Mouse (Mus musculus): Measurements from ENCODE around the gene Plau. TPM values are rescaled to one million over a fixed set of nuclear protein-coding genes. Genes with fewer than 3 reads are reported as not detected.

Gene Plau
- polyA plus RNA-seq, 1 experiment from 2014 or later, result 0.66 TPM

- H3K9me3 ChIP-seq (replicated peaks; ENCODE audit: control insufficient read depth, low read length), result no peaks in the 10 kb centered on the region
- H3K36me3 ChIP-seq (ENCODE audit: control insufficient read depth, insufficient read depth, low read length), result no peaks in the 10 kb centered on the region
- peak overlapping the region; percentile 45 for H3K4me2 ChIP-seq
- no peak for ATAC-seq (replicated peaks; ENCODE audit: insufficient number of reproducible peaks, low FRiP score, low TSS enrichment)
- WGBS (ENCODE audit: insufficient replicate concordance), result 70% methylated on average over 5 of the region's 5 CpGs
- no peak overlapping the region for H3K4me3 ChIP-seq (ENCODE audit: low read depth, low read length)
- no peak overlapping the region for H3K9ac ChIP-seq (ENCODE audit: low read depth, low read length)
- H3K4me1 ChIP-seq (ENCODE audit: control insufficient read depth, insufficient read depth, low read length), result peaks cover 14% of the 10 kb centered on the region
- H3K27ac ChIP-seq (ENCODE audit: low read depth, low read length), result peak overlapping the region; percentile 70
- no peaks in the 10 kb centered on the region for H3K27me3 ChIP-seq (ENCODE audit: control insufficient read depth, insufficient read depth, low read length)
Observed at GRCm38 (mm10) chr14:20884691-20885090, 48.2 kb downstream of the Plau start.

DNA sequence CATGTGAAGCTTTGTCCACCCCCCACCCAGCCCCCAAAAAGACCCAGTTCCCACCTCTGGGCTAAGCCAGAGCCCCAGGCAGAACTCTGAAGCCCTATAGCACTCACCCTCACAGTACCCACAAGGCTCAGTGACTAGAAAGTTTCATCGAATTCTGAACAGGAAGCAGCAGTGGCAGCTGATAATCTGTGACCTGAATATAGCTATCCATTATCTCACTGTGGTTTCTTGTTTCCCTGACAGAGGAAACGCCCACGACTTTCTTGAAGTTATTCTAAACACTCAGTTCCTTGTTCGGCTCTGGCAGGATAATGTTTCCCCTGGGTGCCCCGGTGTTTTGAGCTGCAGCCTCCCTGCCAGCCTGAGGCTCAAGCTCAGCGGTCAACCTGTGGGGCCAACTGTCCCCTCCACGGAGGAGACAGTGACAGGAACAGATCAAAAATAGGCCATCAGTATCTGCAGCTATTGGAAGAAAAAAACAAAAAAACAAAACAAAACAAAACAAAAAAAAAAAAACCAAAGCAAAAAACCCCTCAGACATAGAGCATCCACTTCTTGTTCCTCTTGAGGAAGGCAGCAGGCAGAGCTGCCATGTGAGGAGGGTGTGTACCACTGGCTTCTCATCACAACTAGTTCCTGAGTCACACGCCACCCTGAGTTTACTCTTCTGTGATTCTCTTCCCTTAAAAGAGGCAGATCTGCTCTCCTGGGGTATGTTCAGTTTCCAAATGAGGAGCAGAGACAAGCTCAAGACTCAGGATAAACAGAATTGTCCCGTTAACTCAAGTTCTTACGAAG, 48.8 kb downstream of the Plau start:
- peak overlapping the region; percentile 70 for H3K27ac ChIP-seq (ENCODE audit: low read depth, low read length)

DNA sequence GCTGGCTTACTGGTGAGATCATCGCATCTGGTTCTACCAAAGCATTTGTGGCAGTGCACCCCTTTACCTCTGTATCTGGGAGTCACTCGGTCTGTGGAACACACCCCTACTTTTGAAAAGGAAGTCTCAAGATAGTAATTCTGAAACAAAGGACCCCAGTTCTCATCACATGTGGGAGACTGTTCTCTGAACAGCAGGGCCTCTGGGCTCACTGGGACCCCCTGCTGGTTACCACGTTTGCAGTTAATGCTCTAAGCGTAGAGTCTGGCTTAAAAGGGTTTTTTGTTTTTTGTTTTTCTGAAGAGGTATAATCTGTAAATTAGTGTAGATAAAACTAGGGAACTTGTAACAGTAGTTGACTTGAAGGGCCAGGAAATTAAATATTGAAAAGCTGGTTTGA, 49.8 kb downstream of the Plau start:
- no peaks in the 10 kb centered on the region for H3K36me3 ChIP-seq (ENCODE audit: control insufficient read depth, insufficient read depth, low read length)
- H3K9me3 ChIP-seq (replicated peaks; ENCODE audit: control insufficient read depth, low read length), result no peaks in the 10 kb centered on the region
- peak overlapping the region; percentile 70; the same call in 1 of the 2 replicates for H3K27ac ChIP-seq (ENCODE audit: low read depth, low read length)
- H3K9ac ChIP-seq (ENCODE audit: low read depth, low read length), result no peak overlapping the region
- no peak overlapping the region for H3K4me2 ChIP-seq
- ATAC-seq (replicated peaks; ENCODE audit: insufficient number of reproducible peaks, low FRiP score, low TSS enrichment), result no peak
- peaks cover 14% of the 10 kb centered on the region for H3K4me1 ChIP-seq (ENCODE audit: control insufficient read depth, insufficient read depth, low read length)
- no peaks in the 10 kb centered on the region for H3K27me3 ChIP-seq (ENCODE audit: control insufficient read depth, insufficient read depth, low read length)
- no peak overlapping the region for H3K4me3 ChIP-seq (ENCODE audit: low read depth, low read length)
- WGBS (ENCODE audit: insufficient replicate concordance), result 35% methylated on average over 4 of the region's 4 CpGs

More for the DNA sequence above, 48.8 kb downstream of the Plau start:
- peak overlapping the region; percentile 4; the same call in 1 of the 2 replicates for H3K4me3 ChIP-seq (ENCODE audit: low read depth, low read length)
- no peaks in the 10 kb centered on the region for H3K27me3 ChIP-seq (ENCODE audit: control insufficient read depth, insufficient read depth, low read length)
- peak overlapping the region; percentile 45 for H3K4me2 ChIP-seq
- no peaks in the 10 kb centered on the region for H3K36me3 ChIP-seq (ENCODE audit: control insufficient read depth, insufficient read depth, low read length)
- peak overlapping the region; percentile 47; the same call in 1 of the 2 replicates for H3K9ac ChIP-seq (ENCODE audit: low read depth, low read length)
- peak; percentile 68; the same call in 1 of the 2 replicates for ATAC-seq (replicated peaks; ENCODE audit: insufficient number of reproducible peaks, low FRiP score, low TSS enrichment)
- H3K4me1 ChIP-seq (ENCODE audit: control insufficient read depth, insufficient read depth, low read length), result peaks cover 14% of the 10 kb centered on the region
- H3K9me3 ChIP-seq (replicated peaks; ENCODE audit: control insufficient read depth, low read length), result no peaks in the 10 kb centered on the region
- WGBS (ENCODE audit: insufficient replicate concordance), result 20% methylated on average over 10 of the region's 10 CpGs

DNA sequence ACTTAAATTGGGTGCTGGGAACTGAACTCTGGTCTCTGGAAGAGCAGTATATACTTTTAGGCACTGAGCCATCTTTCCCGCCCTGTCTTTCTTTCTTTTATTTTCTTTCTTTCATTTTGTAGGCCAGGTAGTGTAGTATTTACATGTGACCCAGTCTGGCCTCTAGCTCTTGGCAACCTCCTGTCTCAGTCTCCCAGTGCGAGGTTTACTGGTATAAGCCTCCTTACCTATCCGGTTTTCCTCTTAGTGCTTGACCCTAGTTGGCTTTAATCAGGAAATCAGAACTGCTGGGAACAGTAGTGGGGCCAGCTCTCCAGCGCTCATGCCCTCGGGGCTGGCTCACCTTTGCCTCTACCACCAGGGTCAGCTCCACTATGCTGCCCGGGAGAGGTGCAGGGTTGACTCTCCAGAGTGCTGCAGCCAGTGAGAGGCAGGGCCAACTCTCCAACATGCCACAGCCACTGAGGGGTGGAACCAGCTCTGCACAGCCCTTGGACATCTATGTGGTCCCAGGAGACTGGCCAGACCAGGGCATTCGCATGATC, 51.2 kb downstream of the Plau start:
- WGBS (ENCODE audit: insufficient replicate concordance), result 83% methylated on average over 7 of the region's 7 CpGs
- H3K4me2 ChIP-seq, result no peak overlapping the region
- no peaks in the 10 kb centered on the region for H3K9me3 ChIP-seq (replicated peaks; ENCODE audit: control insufficient read depth, low read length)
- H3K9ac ChIP-seq (ENCODE audit: low read depth, low read length), result no peak overlapping the region
- H3K4me3 ChIP-seq (ENCODE audit: low read depth, low read length), result no peak overlapping the region
- ATAC-seq (replicated peaks; ENCODE audit: insufficient number of reproducible peaks, low FRiP score, low TSS enrichment), result no peak
- H3K36me3 ChIP-seq (ENCODE audit: control insufficient read depth, insufficient read depth, low read length), result no peaks in the 10 kb centered on the region
- no peaks in the 10 kb centered on the region for H3K27me3 ChIP-seq (ENCODE audit: control insufficient read depth, insufficient read depth, low read length)
- H3K27ac ChIP-seq (ENCODE audit: low read depth, low read length), result no peak overlapping the region
- peaks cover 17% of the 10 kb centered on the region for H3K4me1 ChIP-seq (ENCODE audit: control insufficient read depth, insufficient read depth, low read length)

DNA sequence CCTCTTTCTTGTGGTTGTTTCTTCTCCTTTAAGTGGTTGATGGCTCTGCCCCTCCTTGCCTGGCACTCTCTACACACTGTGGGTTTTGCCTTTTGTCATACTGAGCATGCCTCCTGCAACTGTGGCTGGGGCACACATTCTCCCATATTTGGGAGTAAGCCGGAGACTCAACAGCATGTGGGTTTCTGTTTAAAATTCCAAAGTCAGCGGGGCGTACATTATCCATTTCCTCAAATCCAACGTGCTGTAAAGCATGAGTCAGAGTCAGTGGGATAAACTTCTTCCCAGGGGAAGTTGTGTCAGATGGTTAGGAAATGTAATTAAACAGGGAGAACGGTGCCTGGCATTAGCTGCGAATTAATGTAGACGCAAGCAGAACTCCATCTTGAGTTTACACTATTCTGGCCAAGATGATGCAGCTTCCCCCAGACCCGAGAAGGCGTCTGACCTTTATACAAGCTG, 55.5 kb downstream of the Plau start:
- Histone ChIP-seq H3K27ac (ENCODE audit: low read depth, low read length) (no peak overlapping the region; the same call in 1 of the 2 replicates), H3K36me3 (ENCODE audit: control insufficient read depth, insufficient read depth, low read length) (no peaks in the 10 kb centered on the region), H3K9me3 (replicated peaks; ENCODE audit: control insufficient read depth, low read length) (no peaks in the 10 kb centered on the region), H3K27me3 (ENCODE audit: control insufficient read depth, insufficient read depth, low read length) (no peaks in the 10 kb centered on the region), H3K9ac (ENCODE audit: low read depth, low read length) (no peak overlapping the region), H3K4me2 (no peak overlapping the region), H3K4me3 (ENCODE audit: low read depth, low read length) (no peak overlapping the region), H3K4me1 (ENCODE audit: control insufficient read depth, insufficient read depth, low read length) (peaks cover 5% of the 10 kb centered on the region)
- ATAC-seq (replicated peaks; ENCODE audit: insufficient number of reproducible peaks, low FRiP score, low TSS enrichment), result no peak
- WGBS (ENCODE audit: insufficient replicate concordance), result 41% methylated on average over 9 of the region's 9 CpGs

Other genes starting within 250 kb of the Plau start
- gene Usp54, start 195.6 kb upstream of the Plau start, polyA plus RNA-seq (2014; fragmentation: Nextera tagmentation; extraction: Ambion mirVana), result 5.4 and 7.2 TPM in 2 replicates
- 23.6 and 28.0 TPM in 2 replicates for gene Myoz1, start 180.1 kb upstream of the Plau start, polyA plus RNA-seq (2014; fragmentation: Nextera tagmentation; extraction: Ambion mirVana)
- 106 and 127 TPM in 2 replicates for gene Synpo2l, start 168.3 kb upstream of the Plau start, polyA plus RNA-seq (2014; fragmentation: Nextera tagmentation; extraction: Ambion mirVana)
- gene Sec24c, start 162.4 kb upstream of the Plau start, polyA plus RNA-seq (2014; fragmentation: Nextera tagmentation; extraction: Ambion mirVana), result 78.1 and 84.6 TPM in 2 replicates
- 13.4 and 18.8 TPM in 2 replicates for gene Fut11, start 141.7 kb upstream of the Plau start, polyA plus RNA-seq (2014; fragmentation: Nextera tagmentation; extraction: Ambion mirVana)
- gene Chchd1, start 133.7 kb upstream of the Plau start, polyA plus RNA-seq (2014; fragmentation: Nextera tagmentation; extraction: Ambion mirVana), result 221 and 230 TPM in 2 replicates
- 23.4 and 24.1 TPM in 2 replicates for gene Zswim8, start 129.1 kb upstream of the Plau start, polyA plus RNA-seq (2014; fragmentation: Nextera tagmentation; extraction: Ambion mirVana)
- gene Ndst2, start 102.1 kb upstream of the Plau start, polyA plus RNA-seq (2014; fragmentation: Nextera tagmentation; extraction: Ambion mirVana), result 18.7 and 19.1 TPM in 2 replicates
- gene Camk2g, start 42.6 kb upstream of the Plau start, polyA plus RNA-seq (2014; fragmentation: Nextera tagmentation; extraction: Ambion mirVana), result 61.8 and 65.6 TPM in 2 replicates
- gene Vcl, start 92.7 kb downstream of the Plau start, polyA plus RNA-seq (2014; fragmentation: Nextera tagmentation; extraction: Ambion mirVana), result 78.8 and 101 TPM in 2 replicates
- 84.6 and 98.0 TPM in 2 replicates for gene Ap3m1, start 215.8 kb downstream of the Plau start, polyA plus RNA-seq (2014; fragmentation: Nextera tagmentation; extraction: Ambion mirVana)
- gene Adk, start 215.9 kb downstream of the Plau start, polyA plus RNA-seq (2014; fragmentation: Nextera tagmentation; extraction: Ambion mirVana), result 261 and 271 TPM in 2 replicates